Mouse (Mus musculus) lung, postnatal 0 days (tissue): ENCODE measurements around the gene Mylip. TPM values are rescaled to one million over a fixed set of nuclear protein-coding genes. Genes with fewer than 3 reads are reported as not detected.

ENCODE experiments used
- ATAC-seq: fragments of 200-750 bp; cut with Nextera tagmentation; 2 replicates; pipeline ENCODE4 v1.8.0; 2017; ENCODE audit warnings: moderate library complexity
- DNase-seq: peaks from one replicate; pipeline ENCODE4 v3.0.0-alpha.2; 2016; ENCODE audit warnings: low spot score
- H3K27ac ChIP-seq: fragments of 300-500 bp; sonication (generic); 2 replicates; pipeline ENCODE4 v1.5.1; 2014; ENCODE audit warnings: antibody characterized with exemption, mild to moderate bottlenecking, low read length, mixed read lengths
- H3K27me3 ChIP-seq: fragments of 300-500 bp; sonication (generic); replicated peaks from 2 replicates; pipeline ENCODE4 v1.6.1; 2014; ENCODE audit warnings: low read length, mixed read lengths; ENCODE audit not compliant: insufficient read depth
- H3K36me3 ChIP-seq: fragments of 300-500 bp; sonication (generic); 2 replicates; pipeline ENCODE4 v1.6.1; 2014; ENCODE audit warnings: low read length, mixed read lengths; ENCODE audit not compliant: insufficient read depth
- H3K4me1 ChIP-seq: fragments of 300-500 bp; sonication (generic); 2 replicates; pipeline ENCODE4 v1.6.1; 2014; ENCODE audit warnings: antibody characterized with exemption, low read depth, low read length, mixed read lengths; ENCODE audit not compliant: insufficient read depth
- H3K4me2 ChIP-seq: fragments of 300-500 bp; sonication (generic); replicated peaks from 2 replicates; pipeline ENCODE4 v1.6.1; 2014; ENCODE audit warnings: low read depth, mild to moderate bottlenecking, low read length, moderate library complexity, mixed read lengths
- H3K4me3 ChIP-seq: fragments of 300-500 bp; sonication (generic); 2 replicates; pipeline ENCODE4 v1.5.1; 2014; ENCODE audit warnings: low read depth, low read length
- H3K9ac ChIP-seq: fragments of 300-500 bp; sonication (generic); replicated peaks from 2 replicates; pipeline ENCODE4 v1.6.1; 2014; ENCODE audit warnings: low read depth, mild to moderate bottlenecking
- H3K9me3 ChIP-seq: fragments of 300-500 bp; sonication (generic); 2 replicates; pipeline ENCODE4 v1.6.1; 2016; ENCODE audit warnings: low read length, mixed read lengths
- CTCF ChIP-seq: IDR thresholded peaks from 2 replicates; pipeline ENCODE4 v1.5.1; 2016; ENCODE audit warnings: antibody characterized with exemption, mild to moderate bottlenecking
- EP300 ChIP-seq: IDR thresholded peaks from 2 replicates; pipeline ENCODE4 v1.6.1; 2016; ENCODE audit warnings: antibody characterized with exemption, mild to moderate bottlenecking, control low read depth
- WGBS: fragments of 180-500 bp; shearing (Covaris S2); extraction: QIAGEN DNeasy Blood & Tissue Kit; methylation state at CpG from one replicate; pipeline ENCODE4 v1.1.7; 2014; 5-methylcytosine and 5-hydroxymethylcytosine counted together
- polyA plus RNA-seq: library from polyadenylated mRNA; unstranded; fragments of >200 nt; fragmentation: Nextera tagmentation; extraction: Ambion mirVana; gene quantifications from 2 replicates; pipeline ENCODE4 v1.2.1, GENCODE M21; 2015

Gene Mylip
- polyA plus RNA-seq, 1 experiment from 2014 or later = 6.8 TPM

- no peak overlapping the region for H3K4me2 ChIP-seq
- no peaks in the 10 kb centered on the region for H3K36me3 ChIP-seq
- no peak overlapping the region for H3K27ac ChIP-seq
- no peak for ATAC-seq
- TF ChIP-seq CTCF = no peak
- TF ChIP-seq EP300 = no peak
- H3K4me1 ChIP-seq = peaks cover 9% of the 10 kb centered on the region; the same call in 1 of the 2 replicates
- no peaks in the 10 kb centered on the region for H3K9me3 ChIP-seq
- H3K27me3 ChIP-seq = no peaks in the 10 kb centered on the region
- WGBS = 93% methylated on average over 3 of the region's 3 CpGs
- H3K9ac ChIP-seq = no peak overlapping the region
- no peak for DNase-seq
- no peak overlapping the region for H3K4me3 ChIP-seq
Observed at GRCm38 (mm10) chr13:45460177-45460576, 70.6 kb downstream of the Mylip start.

DNA sequence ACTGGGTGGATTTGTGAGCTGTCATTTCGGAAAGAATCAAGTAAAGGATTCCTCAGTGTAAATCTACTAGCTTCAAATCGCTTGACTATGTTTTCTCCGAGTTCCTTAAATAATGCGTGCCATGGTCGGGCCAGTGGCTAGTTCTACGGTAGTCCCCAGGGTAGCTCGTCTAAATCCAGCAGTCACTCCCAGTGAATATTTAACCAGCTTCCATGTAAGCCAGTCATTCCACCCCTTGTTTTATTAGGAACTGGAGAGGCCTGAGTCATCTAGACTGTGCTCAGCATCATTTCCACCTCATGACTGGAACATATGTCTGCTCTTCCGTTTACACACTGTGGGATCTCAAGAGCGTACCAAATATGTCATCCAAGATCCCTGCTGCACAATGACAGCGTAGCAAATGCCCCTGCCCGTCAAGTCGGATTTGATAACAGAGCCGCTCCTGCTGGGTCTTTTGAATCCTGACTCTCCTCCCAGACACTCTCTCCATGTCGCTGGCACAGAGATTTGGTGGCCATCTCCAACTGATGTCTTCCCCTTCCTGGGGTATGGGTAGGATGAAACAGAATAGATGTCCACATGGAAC is 71.9 kb downstream of the Mylip start:
- ATAC-seq = no peak
- DNase-seq = no peak
- Histone ChIP-seq H3K27me3 (no peaks in the 10 kb centered on the region), H3K36me3 (no peaks in the 10 kb centered on the region), H3K9ac (no peak overlapping the region), H3K9me3 (no peaks in the 10 kb centered on the region), H3K4me2 (no peak overlapping the region), H3K4me1 (no peaks in the 10 kb centered on the region), H3K27ac (no peak overlapping the region), H3K4me3 (no peak overlapping the region)
- no peak for TF ChIP-seq EP300
- TF ChIP-seq CTCF = no peak
- 68% methylated on average over 14 of the region's 14 CpGs for WGBS

Other genes with a start within 250 kb of the Mylip start
- 23.8 and 26.0 TPM in 2 replicates for gene Gmpr, start 117.7 kb downstream of the Mylip start, polyA plus RNA-seq